Mouse (Mus musculus) naive thymus-derived CD4-positive, alpha-beta T cell, adult 2 months (primary cell): ENCODE measurements around the gene Dhcr24.
A peak's percentile ranks its signal among the peaks of the same experiment; 100 is the strongest.

Source experiments
- DNase-seq: peaks from one replicate; pipeline ENCODE4 v3.0.0-alpha.2; 2011; ENCODE audit warnings: low read depth

Dhcr24 gene

GRCm38 (mm10) chr4:106560846-106561781 lies at the start of gene Dhcr24:
Gene Dhcr24, plus strand, starts transcription at chr4:106561038.
- DNase-seq, result peak; percentile 89

- no peak for DNase-seq
These were observed 46.2 kb upstream of the Dhcr24 start for GRCm38 (mm10) chr4:106514606-106515005.

GRCm38 (mm10) chr4:106522547-106522946 lies 38.3 kb upstream of the Dhcr24 start:
- no peak for DNase-seq

- no peak for DNase-seq
These were observed 36.7 kb upstream of the Dhcr24 start for GRCm38 (mm10) chr4:106524131-106524530.

GRCm38 (mm10) chr4:106525001-106525400 lies 35.8 kb upstream of the Dhcr24 start:
- no peak for DNase-seq

- no peak for DNase-seq
These were observed 32.8 kb upstream of the Dhcr24 start for GRCm38 (mm10) chr4:106527856-106528547.

- peak; percentile 93 for DNase-seq
These were observed 31.3 kb upstream of the Dhcr24 start for GRCm38 (mm10) chr4:106529375-106530112.

GRCm38 (mm10) chr4:106530113-106530482 lies 30.7 kb upstream of the Dhcr24 start:
- no peak for DNase-seq

GRCm38 (mm10) chr4:106533421-106534080 lies 27.3 kb upstream of the Dhcr24 start:
- DNase-seq, result no peak

- no peak for DNase-seq
These were observed 26.6 kb upstream of the Dhcr24 start for GRCm38 (mm10) chr4:106534256-106534655.

GRCm38 (mm10) chr4:106539756-106540155 lies 21.1 kb upstream of the Dhcr24 start:
- DNase-seq, result no peak

- DNase-seq, result no peak
These were observed 19.3 kb upstream of the Dhcr24 start for GRCm38 (mm10) chr4:106541491-106541890.

GRCm38 (mm10) chr4:106542211-106542610 lies 18.6 kb upstream of the Dhcr24 start:
- no peak for DNase-seq

GRCm38 (mm10) chr4:106545817-106546373 lies 14.9 kb upstream of the Dhcr24 start:
- no peak for DNase-seq

- no peak for DNase-seq
These were observed 13.9 kb upstream of the Dhcr24 start for GRCm38 (mm10) chr4:106546896-106547295.

GRCm38 (mm10) chr4:106548113-106548512 lies 12.7 kb upstream of the Dhcr24 start:
- no peak for DNase-seq

- no peak for DNase-seq
These were observed 10.2 kb upstream of the Dhcr24 start for GRCm38 (mm10) chr4:106550516-106551166.

GRCm38 (mm10) chr4:106557262-106557661 lies 3.6 kb upstream of the Dhcr24 start:
- DNase-seq, result no peak

GRCm38 (mm10) chr4:106557978-106558377 lies 2.9 kb upstream of the Dhcr24 start:
- DNase-seq, result no peak

- DNase-seq, result peak; percentile 18
These were observed 1.3 kb upstream of the Dhcr24 start for GRCm38 (mm10) chr4:106559343-106560212.
